ENCODE assay signal across 17 mouse cellular contexts in genomic region chr5:57963792-57964191, GRCm38 (mm10).
"Had no signal": no experiment of that assay in that cellular context is flagged by ENCODE, and none has a peak within 500 bp of the region (broad histone marks: within the 10 kb centered on the region; RNA-seq: fewer than 3 reads in every experiment).

No protein-coding gene starts in this region.

- DNase-seq: gastrocnemius, adult 2 months; gastrocnemius, postnatal 10 days; gastrocnemius, postnatal 25 days; heart, adult 11 months; heart, adult 2 months; heart, postnatal 14 days; heart, postnatal 36 days; kidney, adult 11 months; kidney, adult 2 months; kidney, adult 9 months; kidney, postnatal 14 days; kidney, postnatal 36 days; layer of hippocampus, adult 9-11 months; liver; liver, embryonic 13.5 days had no signal

- ATAC-seq: hindbrain, postnatal 0 days; intestine, embryonic 16.5 days had no signal
